Mouse (Mus musculus) lung, embryonic 15.5 days (tissue): ENCODE data around the gene Zfyve1. TPM values are rescaled to one million over a fixed set of nuclear protein-coding genes. Genes with fewer than 3 reads are reported as not detected.
A peak's percentile ranks its signal among the peaks of the same experiment; 100 is the strongest.

Experiments
- ATAC-seq: fragments of 200-750 bp; cut with Nextera tagmentation; 2 replicates; pipeline ENCODE4 v1.8.0; 2017; ENCODE audit warnings: moderate number of reproducible peaks, borderline replicate concordance; ENCODE audit not compliant: low FRiP score, low TSS enrichment; ENCODE audit errors: extremely low read depth
- H3K27ac ChIP-seq: fragments of 300-500 bp; sonication (generic); 2 replicates; pipeline ENCODE4 v1.5.1; 2015; ENCODE audit warnings: moderate library complexity, mild to moderate bottlenecking, inconsistent platforms
- H3K27me3 ChIP-seq: fragments of 300-500 bp; sonication (generic); 2 replicates; pipeline ENCODE4 v1.6.1; 2015; ENCODE audit warnings: inconsistent platforms
- H3K36me3 ChIP-seq: fragments of 300-500 bp; sonication (generic); 2 replicates; pipeline ENCODE4 v1.6.1; 2015; ENCODE audit warnings: inconsistent platforms
- H3K4me1 ChIP-seq: fragments of 300-500 bp; sonication (generic); 2 replicates; pipeline ENCODE4 v1.6.1; 2015; ENCODE audit warnings: inconsistent platforms
- H3K4me2 ChIP-seq: fragments of 300-500 bp; sonication (generic); 2 replicates; pipeline ENCODE4 v1.6.1; 2015; ENCODE audit warnings: inconsistent platforms, mild to moderate bottlenecking, moderate library complexity
- H3K4me3 ChIP-seq: fragments of 300-500 bp; sonication (generic); 2 replicates; pipeline ENCODE4 v1.5.1; 2015; ENCODE audit warnings: mild to moderate bottlenecking, inconsistent platforms
- H3K9ac ChIP-seq: fragments of 300-500 bp; sonication (generic); 2 replicates; pipeline ENCODE4 v1.6.1; 2015; ENCODE audit warnings: inconsistent platforms
- H3K9me3 ChIP-seq: fragments of 300-500 bp; sonication (generic); 2 replicates; pipeline ENCODE4 v1.6.1; 2016; ENCODE audit warnings: inconsistent platforms
- WGBS: fragments of 180-500 bp; shearing (Covaris S2); methylation state at CpG from one replicate; pipeline ENCODE4 v1.1.7; 2015; 5-methylcytosine and 5-hydroxymethylcytosine counted together
- polyA plus RNA-seq: library from polyadenylated mRNA; unstranded; fragments of >200 nt; fragmentation: Nextera tagmentation; extraction: Ambion mirVana; gene quantifications from 2 replicates; pipeline ENCODE4 v1.2.1, GENCODE M21; 2015

The Zfyve1 gene
- polyA plus RNA-seq, 1 experiment from 2014 or later: 19.0 TPM

GRCm38 (mm10) chr12:83520311-83520890 lies 76.6 kb downstream of the Zfyve1 start, which contains the start of gene Dcaf4:
Dcaf4 (plus strand) TSS chr12:83520466.
- WGBS: under 1% methylated on average over 32 of the region's 32 CpGs
- peak within 1 kb of the TSS; percentile 51 for H3K27ac ChIP-seq
- ATAC-seq: peak; percentile 99
- no peaks in the 10 kb centered on the region for H3K9me3 ChIP-seq
- H3K9ac ChIP-seq: peak within 1 kb of the TSS; percentile 64
- H3K36me3 ChIP-seq: no peaks in the 10 kb centered on the region
- peaks cover 10% of the 10 kb centered on the region for H3K4me1 ChIP-seq
- H3K27me3 ChIP-seq: no peaks in the 10 kb centered on the region
- H3K4me2 ChIP-seq: peak within 1 kb of the TSS; percentile 63
- H3K4me3 ChIP-seq: peak within 1 kb of the TSS; percentile 72

GRCm38 (mm10) chr12:83517580-83517979 lies 79.4 kb downstream of the Zfyve1 start:
- Histone ChIP-seq H3K4me2 (no peak overlapping the region), H3K4me1 (peaks cover 10% of the 10 kb centered on the region), H3K4me3 (no peak overlapping the region), H3K27me3 (no peaks in the 10 kb centered on the region), H3K27ac (no peak overlapping the region), H3K9ac (no peak overlapping the region), H3K9me3 (no peaks in the 10 kb centered on the region), H3K36me3 (no peaks in the 10 kb centered on the region)
- no peak for ATAC-seq
- WGBS: 61% methylated on average over 3 of the region's 3 CpGs

- H3K27ac ChIP-seq: no peak overlapping the region
- H3K4me2 ChIP-seq: no peak overlapping the region
- no peaks in the 10 kb centered on the region for H3K27me3 ChIP-seq
- H3K4me3 ChIP-seq: no peak overlapping the region
- 68% methylated on average over 4 of the region's 4 CpGs for WGBS
- no peaks in the 10 kb centered on the region for H3K36me3 ChIP-seq
- H3K9me3 ChIP-seq: no peaks in the 10 kb centered on the region
- no peak for ATAC-seq
- no peaks in the 10 kb centered on the region for H3K4me1 ChIP-seq
- H3K9ac ChIP-seq: no peak overlapping the region
These were observed 82.8 kb downstream of the Zfyve1 start for GRCm38 (mm10) chr12:83514216-83514615.

GRCm38 (mm10) chr12:83513185-83513584 lies 83.8 kb downstream of the Zfyve1 start:
- Histone ChIP-seq H3K27me3 (no peaks in the 10 kb centered on the region), H3K9ac (no peak overlapping the region), H3K9me3 (no peaks in the 10 kb centered on the region), H3K36me3 (no peaks in the 10 kb centered on the region), H3K4me3 (no peak overlapping the region), H3K4me1 (no peaks in the 10 kb centered on the region), H3K27ac (no peak overlapping the region), H3K4me2 (no peak overlapping the region)
- ATAC-seq: no peak
- WGBS: 3% methylated on average over 5 of the region's 5 CpGs

- ATAC-seq: no peak
- H3K9ac ChIP-seq: no peak overlapping the region
These were observed 84.2 kb downstream of the Zfyve1 start for GRCm38 (mm10) chr12:83512783-83513182.

GRCm38 (mm10) chr12:83510586-83510985 lies 86.4 kb downstream of the Zfyve1 start:
- Histone ChIP-seq H3K9ac (no peak overlapping the region), H3K4me3 (no peak overlapping the region), H3K36me3 (no peaks in the 10 kb centered on the region), H3K4me1 (no peaks in the 10 kb centered on the region), H3K9me3 (no peaks in the 10 kb centered on the region), H3K4me2 (no peak overlapping the region), H3K27ac (no peak overlapping the region), H3K27me3 (no peaks in the 10 kb centered on the region)
- 79% methylated on average over 5 of the region's 5 CpGs for WGBS
- ATAC-seq: no peak

More at GRCm38 (mm10) chr12:83512783-83513182, 84.2 kb downstream of the Zfyve1 start:
- Histone ChIP-seq H3K27me3 (no peaks in the 10 kb centered on the region), H3K9me3 (no peaks in the 10 kb centered on the region), H3K36me3 (no peaks in the 10 kb centered on the region), H3K4me3 (no peak overlapping the region), H3K4me2 (no peak overlapping the region), H3K27ac (no peak overlapping the region), H3K4me1 (no peaks in the 10 kb centered on the region)
- WGBS: 25% methylated on average over 4 of the region's 4 CpGs

GRCm38 (mm10) chr12:83506543-83506942 lies 90.5 kb downstream of the Zfyve1 start:
- H3K27me3 ChIP-seq: 0 out of 2 replicates have a peak, but pooled peaks cover 5% of the 10 kb centered on the region
- H3K9ac ChIP-seq: no peak overlapping the region
- WGBS: 72% methylated on average over 10 of the region's 10 CpGs
- no peak overlapping the region for H3K4me3 ChIP-seq
- no peak overlapping the region for H3K4me2 ChIP-seq
- no peaks in the 10 kb centered on the region for H3K4me1 ChIP-seq
- no peak for ATAC-seq
- H3K27ac ChIP-seq: no peak overlapping the region
- H3K36me3 ChIP-seq: no peaks in the 10 kb centered on the region
- H3K9me3 ChIP-seq: no peaks in the 10 kb centered on the region

- no peaks in the 10 kb centered on the region for H3K9me3 ChIP-seq
- no peak overlapping the region for H3K27ac ChIP-seq
- H3K4me3 ChIP-seq: no peak overlapping the region
- no peak; the same call in 1 of the 2 replicates for ATAC-seq
- H3K4me1 ChIP-seq: no peaks in the 10 kb centered on the region
- H3K27me3 ChIP-seq: 0 out of 2 replicates have a peak, but pooled peaks cover 5% of the 10 kb centered on the region
- H3K4me2 ChIP-seq: no peak overlapping the region
- 6% methylated on average over 9 of the region's 9 CpGs for WGBS
- no peak overlapping the region for H3K9ac ChIP-seq
- H3K36me3 ChIP-seq: no peaks in the 10 kb centered on the region
These were observed 94.8 kb downstream of the Zfyve1 start for GRCm38 (mm10) chr12:83502190-83502589.

- ATAC-seq: no peak
- no peak overlapping the region for H3K9ac ChIP-seq
- no peak overlapping the region for H3K4me3 ChIP-seq
- H3K4me2 ChIP-seq: no peak overlapping the region
- H3K4me1 ChIP-seq: no peaks in the 10 kb centered on the region
- WGBS: 65% methylated on average over 5 of the region's 5 CpGs
- H3K36me3 ChIP-seq: no peaks in the 10 kb centered on the region
- no peak overlapping the region for H3K27ac ChIP-seq
- 0 out of 2 replicates have a peak, but pooled peaks cover 5% of the 10 kb centered on the region for H3K27me3 ChIP-seq
- no peaks in the 10 kb centered on the region for H3K9me3 ChIP-seq
These were observed 97.8 kb downstream of the Zfyve1 start for GRCm38 (mm10) chr12:83499256-83499655.

GRCm38 (mm10) chr12:83497959-83498358 lies 99.1 kb downstream of the Zfyve1 start:
- Histone ChIP-seq H3K4me1 (no peaks in the 10 kb centered on the region), H3K4me2 (no peak overlapping the region), H3K36me3 (no peaks in the 10 kb centered on the region), H3K27me3 (0 out of 2 replicates have a peak, but pooled peaks cover 5% of the 10 kb centered on the region), H3K27ac (no peak overlapping the region), H3K9ac (no peak overlapping the region), H3K4me3 (no peak overlapping the region), H3K9me3 (no peaks in the 10 kb centered on the region)
- WGBS: 73% methylated on average over 3 of the region's 3 CpGs
- ATAC-seq: no peak

GRCm38 (mm10) chr12:83496736-83497135 lies 100.3 kb downstream of the Zfyve1 start:
- H3K9me3 ChIP-seq: no peaks in the 10 kb centered on the region
- 0 out of 2 replicates have a peak, but pooled peaks cover 2% of the 10 kb centered on the region for H3K27me3 ChIP-seq
- no peak for ATAC-seq
- no peak overlapping the region for H3K4me3 ChIP-seq
- H3K36me3 ChIP-seq: no peaks in the 10 kb centered on the region
- H3K4me1 ChIP-seq: no peaks in the 10 kb centered on the region
- H3K4me2 ChIP-seq: no peak overlapping the region
- WGBS: 83% methylated on average over 6 of the region's 6 CpGs
- H3K9ac ChIP-seq: no peak overlapping the region
- H3K27ac ChIP-seq: no peak overlapping the region
